Mouse (Mus musculus) monocyte, adult 59 days (primary cell): ENCODE data around the gene Nisch. TPM values are rescaled to one million over a fixed set of nuclear protein-coding genes. Genes with fewer than 3 reads are reported as not detected.

ENCODE experiments used
- total RNA-seq, 2 experiments: library from RNA; stranded (reverse); gene quantifications; one replicate each; pipeline ENCODE4 v1.2.4; 2023

Gene Nisch
- 100 to 1,000 TPM; 224 to 226 TPM for total RNA-seq

DNA sequence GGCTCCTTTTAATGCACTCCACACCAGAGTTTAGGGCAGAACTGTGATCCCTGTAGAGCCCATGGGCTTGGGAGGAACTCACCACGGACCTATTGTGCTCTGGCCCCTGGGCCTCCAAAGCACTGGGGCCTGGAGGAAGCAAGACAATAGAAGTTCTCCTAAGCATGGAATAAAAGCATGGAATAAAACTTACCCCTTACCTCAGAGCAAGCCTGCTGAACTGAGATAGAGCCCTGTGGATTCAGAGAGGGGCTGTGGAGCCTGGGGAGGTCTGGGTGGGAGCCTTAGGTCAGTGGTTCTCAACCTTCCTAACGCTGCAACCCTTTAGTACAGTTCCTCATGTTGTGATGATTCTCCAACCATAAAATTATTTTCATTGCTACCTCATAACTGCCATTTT is at the start of gene Nisch:
TSS of gene Nisch (minus strand) at position 101 of the 400 bp plus-strand sequence.

DNA sequence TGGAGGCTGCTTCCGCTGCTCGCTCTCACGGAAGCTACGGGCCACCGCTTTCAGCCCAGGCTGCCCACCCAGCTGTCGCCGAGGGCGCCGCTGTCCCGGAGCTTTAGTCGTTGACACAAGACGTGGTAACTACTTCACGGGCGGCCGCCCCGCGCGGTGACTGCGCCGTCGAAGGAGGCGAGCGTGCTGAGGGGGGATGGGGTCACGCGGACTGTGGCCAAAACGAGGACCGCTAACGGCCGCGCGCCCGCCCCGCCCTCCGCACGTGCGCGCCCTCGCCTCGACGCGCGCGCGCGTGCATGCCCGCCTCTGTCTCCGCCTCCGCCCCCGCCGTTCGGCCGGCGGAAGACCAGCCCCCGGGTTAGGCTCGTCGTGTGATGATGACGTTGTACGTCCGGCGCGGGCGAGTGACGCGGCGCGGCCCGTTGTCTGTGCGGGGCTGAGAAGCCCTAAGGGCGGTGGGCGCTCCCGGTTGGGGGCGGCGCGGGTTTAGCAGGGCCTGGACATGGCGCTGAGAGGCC is 34.4 kb upstream of the Nisch start, which contains the start of the genes Phf7 and Bap1:
TSS of gene Phf7 (minus strand) at position 234 of the 521 bp plus-strand sequence.
TSS of gene Bap1 (plus strand) at position 367 of the 521 bp plus-strand sequence.

DNA sequence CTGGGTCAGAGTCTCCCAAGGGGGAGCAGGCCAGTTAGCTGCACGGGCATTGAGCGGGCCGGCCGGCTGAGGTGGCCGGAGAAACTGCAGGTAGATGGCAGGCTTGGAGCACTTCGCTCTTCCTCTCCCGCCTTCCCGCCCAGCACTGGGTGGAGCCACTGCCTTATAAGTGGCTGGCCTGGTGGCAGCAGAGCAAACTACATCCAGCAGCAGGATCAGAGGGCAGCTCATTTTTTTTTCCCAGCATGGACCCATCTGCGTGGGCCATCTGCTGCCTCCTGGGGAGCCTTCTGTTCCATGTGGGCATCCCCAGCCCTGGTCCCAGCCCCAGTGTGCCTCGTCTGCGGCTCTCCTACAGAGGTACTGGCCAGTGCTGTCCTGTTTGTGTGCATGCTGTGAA is 920 bp upstream of the Nisch start, which contains the start of gene Sema3g:
TSS of gene Sema3g (plus strand) at position 195 of the 400 bp plus-strand sequence.

DNA sequence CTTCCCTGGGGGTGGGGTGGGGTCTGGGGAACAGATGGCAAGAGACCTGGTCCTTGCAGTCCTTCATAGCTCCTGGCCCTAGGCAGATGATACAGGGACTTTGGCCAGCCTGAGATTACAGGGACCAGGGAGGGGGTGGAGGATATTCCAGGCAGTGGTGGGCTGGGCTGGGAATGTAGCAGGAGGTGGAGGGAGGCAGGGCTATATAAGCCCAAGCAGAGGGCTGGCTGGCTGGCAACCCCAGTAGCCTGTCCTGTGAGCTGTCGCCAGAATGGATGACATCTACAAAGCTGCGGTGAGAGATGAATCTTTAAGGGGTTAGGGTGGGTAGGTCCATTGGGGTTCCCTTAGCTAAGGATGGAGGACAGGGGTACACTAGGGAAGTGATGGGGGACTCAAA is 8.7 kb downstream of the Nisch start, which contains the start of gene Tnnc1:
TSS of gene Tnnc1 (plus strand) at position 229 of the 400 bp plus-strand sequence.

DNA sequence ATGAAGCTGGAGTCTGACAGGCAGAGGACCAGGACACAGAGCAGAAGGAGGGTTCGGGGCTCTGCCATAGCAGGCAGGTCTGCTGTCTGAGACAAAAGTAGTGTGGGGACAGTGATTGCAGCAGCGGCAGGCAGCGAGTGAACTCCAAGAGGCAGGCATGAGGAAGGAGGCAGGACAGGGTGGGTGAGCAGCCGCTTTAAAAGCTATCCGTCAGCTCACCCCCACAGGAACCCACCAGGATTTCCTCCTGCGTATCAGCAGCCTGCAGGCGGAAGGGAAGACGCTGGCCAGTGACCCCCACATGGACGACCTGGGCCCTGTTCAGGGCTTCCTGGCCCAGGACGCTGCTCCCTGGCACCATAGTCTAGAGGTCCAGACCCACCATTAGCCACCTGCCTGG is 48.3 kb downstream of the Nisch start, which contains the start of gene Stab1:
TSS of gene Stab1 (minus strand) at position 217 of the 400 bp plus-strand sequence.

DNA sequence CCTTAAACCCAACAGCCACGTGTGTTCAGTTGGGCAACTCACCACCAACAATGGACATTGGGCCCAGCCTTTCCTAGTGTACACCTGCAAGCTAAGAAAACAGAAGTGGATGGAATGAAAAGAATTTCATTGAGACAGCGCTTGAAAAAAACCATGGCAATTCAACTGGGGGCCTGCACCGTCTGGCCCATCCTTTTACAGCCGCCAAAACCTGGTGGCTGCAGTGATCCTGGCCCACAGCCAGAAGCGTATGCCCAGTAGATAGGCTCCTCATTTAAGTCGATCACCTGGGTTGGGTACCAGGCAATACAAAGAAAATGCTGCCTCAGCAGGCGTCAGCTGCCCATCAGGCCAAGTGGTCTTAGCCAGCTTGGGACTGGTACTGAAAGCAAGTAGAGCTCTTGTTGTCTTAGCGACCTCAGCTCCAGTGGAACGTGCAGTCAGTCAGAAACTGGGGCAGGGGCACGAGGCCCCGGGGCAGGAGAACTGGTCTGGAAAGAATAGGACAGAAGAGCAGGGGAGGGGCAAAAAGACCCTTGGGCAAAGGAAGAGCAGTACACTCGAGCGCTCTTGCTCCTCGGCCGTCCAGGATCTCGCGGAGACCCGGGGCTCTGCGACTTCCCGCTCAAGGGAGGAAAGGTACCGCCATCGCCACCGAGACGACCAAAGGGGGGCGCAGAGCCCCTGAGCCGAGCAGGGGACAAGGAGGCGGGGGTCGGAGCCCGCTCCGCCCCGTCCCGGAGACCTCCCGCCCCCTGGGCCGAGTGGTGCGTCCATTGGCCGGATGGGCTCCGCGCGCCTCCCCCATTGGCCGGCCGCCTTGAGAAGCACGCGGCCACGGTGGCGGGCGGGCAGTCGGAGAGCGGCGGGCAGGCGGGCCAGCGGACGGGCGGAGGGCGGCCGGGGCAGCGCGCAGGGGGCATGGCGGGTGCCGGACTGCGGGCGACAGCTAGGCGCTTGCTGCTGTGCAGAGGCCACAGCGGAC is 86.2 kb downstream of the Nisch start, which contains the start of gene Nt5dc2:
TSS of gene Nt5dc2 (plus strand) at position 818 of the 985 bp plus-strand sequence.

DNA sequence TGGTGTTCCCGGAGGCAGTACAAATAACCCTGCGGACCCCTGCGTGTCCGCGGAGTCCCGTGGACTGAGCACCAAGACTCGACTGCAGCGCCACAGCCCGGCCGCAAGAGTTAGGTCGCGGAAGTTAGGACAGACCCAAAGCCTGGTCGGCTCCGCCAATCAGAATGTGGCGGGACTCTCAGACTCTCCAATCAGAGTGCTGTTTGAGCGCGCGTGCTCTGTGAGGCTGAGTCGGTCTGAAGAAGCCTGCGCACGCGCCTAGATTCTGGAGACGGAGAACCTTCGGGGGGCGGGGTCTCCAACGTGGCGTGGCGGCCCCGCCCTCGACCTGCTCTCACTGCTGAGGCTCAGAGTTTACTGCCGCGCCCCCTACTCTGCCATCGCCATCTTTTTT is 87.9 kb downstream of the Nisch start, which contains the start of gene Smim4:
TSS of gene Smim4 (minus strand) at position 131 of the 394 bp plus-strand sequence.

Other genes starting within 250 kb of the Nisch start
- 10 to 100 TPM; 25.2 to 28.1 TPM for gene Glt8d1, start 215.5 kb downstream of the Nisch start, total RNA-seq
- gene Spcs1, start 215.3 kb downstream of the Nisch start, total RNA-seq: 100 to 1,000 TPM; 100 to 102 TPM
- 10 to 100 TPM; 58.5 to 59.8 TPM for gene Pbrm1, start 197.8 kb downstream of the Nisch start, total RNA-seq
- gene Gnl3, start 197.8 kb downstream of the Nisch start, total RNA-seq: 100 to 1,000 TPM; 136 to 157 TPM
- gene Smim4, start 88.0 kb downstream of the Nisch start, total RNA-seq: 10 to 100 TPM; 30.5 to 39.4 TPM
- 1 to 10 TPM; 3.0 to 5.5 TPM for gene Nt5dc2, start 85.9 kb downstream of the Nisch start, total RNA-seq
- gene Stab1, start 48.3 kb downstream of the Nisch start, total RNA-seq: 1 to 10 TPM; 3.8 to 6.0 TPM
- not detected for gene Tnnc1, start 8.6 kb downstream of the Nisch start, total RNA-seq
- gene Sema3g, start 914 bp upstream of the Nisch start, total RNA-seq: not detected
- 10 to 100 TPM; 10.6 TPM for gene Phf7, start 34.4 kb upstream of the Nisch start, total RNA-seq
- gene Bap1, start 34.5 kb upstream of the Nisch start, total RNA-seq: 10 to 100 TPM; 66.7 to 72.4 TPM
- not detected for gene Dnah1, start 107.0 kb upstream of the Nisch start, total RNA-seq
- gene Capn7, start 119.7 kb upstream of the Nisch start, total RNA-seq: 10 to 100 TPM; 33.2 to 37.9 TPM
- gene Sh3bp5, start 219.1 kb upstream of the Nisch start, total RNA-seq: 10 to 100 TPM; 59.2 to 71.4 TPM